Mouse (Mus musculus): Measurements from ENCODE around the gene Rhbdd3. TPM values are rescaled to one million over a fixed set of nuclear protein-coding genes. Genes with fewer than 3 reads are reported as not detected.
A peak's percentile ranks its signal among the peaks of the same experiment; 100 is the strongest.

The Rhbdd3 gene
- polyA plus RNA-seq, 1 experiment from 2014 or later = 27.0 TPM

- Histone ChIP-seq H3K4me1 (peaks cover 20% of the 10 kb centered on the region), H3K27ac (no peak overlapping the region), H3K4me2 (peak overlapping the region; percentile 76), H3K27me3 (replicated peaks) (no peaks in the 10 kb centered on the region), H3K9me3 (no peaks in the 10 kb centered on the region), H3K9ac (no peak overlapping the region), H3K4me3 (replicated peaks) (peak overlapping the region; percentile 83; the same call in 1 of the 2 replicates), H3K36me3 (peaks cover 8% of the 10 kb centered on the region; the same call in 1 of the 2 replicates)
- no peak for ATAC-seq (ENCODE audit: insufficient read depth, low FRiP score, low read depth)
- 41% methylated on average over 5 of the region's 5 CpGs for WGBS
These were observed 2.1 kb downstream of the Rhbdd3 start for GRCm38 (mm10) chr11:5100801-5101200.

- Histone ChIP-seq H3K36me3 (peaks cover 8% of the 10 kb centered on the region; the same call in 1 of the 2 replicates), H3K4me2 (no peak overlapping the region), H3K27me3 (replicated peaks) (no peaks in the 10 kb centered on the region), H3K4me1 (peaks cover 20% of the 10 kb centered on the region), H3K27ac (no peak overlapping the region), H3K4me3 (replicated peaks) (no peak overlapping the region), H3K9me3 (no peaks in the 10 kb centered on the region), H3K9ac (no peak overlapping the region)
- ATAC-seq (ENCODE audit: insufficient read depth, low FRiP score, low read depth) = no peak
- WGBS = 79% methylated on average over 6 of the region's 6 CpGs
These were observed 2.9 kb downstream of the Rhbdd3 start for GRCm38 (mm10) chr11:5101641-5102040.

GRCm38 (mm10) chr11:5102384-5102783 is 3.7 kb downstream of the Rhbdd3 start:
- no peaks in the 10 kb centered on the region for H3K9me3 ChIP-seq
- H3K36me3 ChIP-seq = peaks cover 8% of the 10 kb centered on the region; the same call in 1 of the 2 replicates
- H3K4me1 ChIP-seq = peaks cover 15% of the 10 kb centered on the region
- H3K27ac ChIP-seq = no peak overlapping the region
- no peak overlapping the region for H3K9ac ChIP-seq
- no peak overlapping the region for H3K4me3 ChIP-seq (replicated peaks)
- H3K27me3 ChIP-seq (replicated peaks) = no peaks in the 10 kb centered on the region
- no peak for ATAC-seq (ENCODE audit: insufficient read depth, low FRiP score, low read depth)
- WGBS = 85% methylated on average over 7 of the region's 7 CpGs
- H3K4me2 ChIP-seq = no peak overlapping the region

- H3K4me3 ChIP-seq (replicated peaks) = no peak overlapping the region
- H3K27ac ChIP-seq = no peak overlapping the region
These were observed 5.3 kb downstream of the Rhbdd3 start for GRCm38 (mm10) chr11:5103986-5104509.

GRCm38 (mm10) chr11:5109441-5109840 is 10.7 kb downstream of the Rhbdd3 start:
- Histone ChIP-seq H3K9ac (no peak overlapping the region), H3K4me1 (no peaks in the 10 kb centered on the region), H3K36me3 (peaks cover 5% of the 10 kb centered on the region; the same call in 1 of the 2 replicates), H3K9me3 (no peaks in the 10 kb centered on the region), H3K4me2 (no peak overlapping the region), H3K27me3 (replicated peaks) (no peaks in the 10 kb centered on the region), H3K4me3 (replicated peaks) (no peak overlapping the region), H3K27ac (no peak overlapping the region)
- WGBS = 65% methylated on average over 8 of the region's 8 CpGs
- ATAC-seq (ENCODE audit: insufficient read depth, low FRiP score, low read depth) = no peak

More at GRCm38 (mm10) chr11:5103986-5104509, 5.3 kb downstream of the Rhbdd3 start:
- WGBS = 99% methylated on average over 4 of the region's 4 CpGs
- no peak for ATAC-seq (ENCODE audit: insufficient read depth, low FRiP score, low read depth)
- H3K9me3 ChIP-seq = no peaks in the 10 kb centered on the region
- H3K4me2 ChIP-seq = no peak overlapping the region
- H3K36me3 ChIP-seq = peaks cover 8% of the 10 kb centered on the region; the same call in 1 of the 2 replicates
- no peak overlapping the region for H3K9ac ChIP-seq
- no peaks in the 10 kb centered on the region for H3K27me3 ChIP-seq (replicated peaks)
- peaks cover 14% of the 10 kb centered on the region for H3K4me1 ChIP-seq

- 82% methylated on average over 7 of the region's 7 CpGs for WGBS
- H3K27me3 ChIP-seq (replicated peaks) = no peaks in the 10 kb centered on the region
- H3K4me1 ChIP-seq = no peaks in the 10 kb centered on the region; the same call in 1 of the 2 replicates
- H3K9ac ChIP-seq = no peak overlapping the region
- H3K4me3 ChIP-seq (replicated peaks) = no peak overlapping the region
- ATAC-seq (ENCODE audit: insufficient read depth, low FRiP score, low read depth) = no peak
- H3K9me3 ChIP-seq = no peaks in the 10 kb centered on the region
- H3K4me2 ChIP-seq = no peak overlapping the region
- no peak overlapping the region for H3K27ac ChIP-seq
- no peaks in the 10 kb centered on the region for H3K36me3 ChIP-seq
These were observed 14.9 kb downstream of the Rhbdd3 start for GRCm38 (mm10) chr11:5113645-5114044.

- Histone ChIP-seq H3K27me3 (replicated peaks) (no peaks in the 10 kb centered on the region), H3K9ac (no peak overlapping the region), H3K27ac (no peak overlapping the region), H3K4me1 (no peaks in the 10 kb centered on the region; the same call in 1 of the 2 replicates), H3K4me2 (no peak overlapping the region), H3K36me3 (no peaks in the 10 kb centered on the region), H3K9me3 (no peaks in the 10 kb centered on the region), H3K4me3 (replicated peaks) (no peak overlapping the region)
- ATAC-seq (ENCODE audit: insufficient read depth, low FRiP score, low read depth) = peak; percentile 65
- 25% methylated on average over 13 of the region's 13 CpGs for WGBS
These were observed 16.3 kb downstream of the Rhbdd3 start for GRCm38 (mm10) chr11:5114931-5115581.

GRCm38 (mm10) chr11:5125713-5126112 is 27.0 kb downstream of the Rhbdd3 start:
- no peaks in the 10 kb centered on the region for H3K4me1 ChIP-seq
- ATAC-seq (ENCODE audit: insufficient read depth, low FRiP score, low read depth) = no peak
- no peak overlapping the region for H3K4me2 ChIP-seq
- H3K36me3 ChIP-seq = no peaks in the 10 kb centered on the region
- H3K9ac ChIP-seq = no peak overlapping the region
- no peaks in the 10 kb centered on the region for H3K9me3 ChIP-seq
- H3K27me3 ChIP-seq (replicated peaks) = no peaks in the 10 kb centered on the region
- WGBS = 75% methylated on average over 4 of the region's 4 CpGs
- H3K4me3 ChIP-seq (replicated peaks) = no peak overlapping the region
- no peak overlapping the region for H3K27ac ChIP-seq

GRCm38 (mm10) chr11:5129035-5129480 is 30.3 kb downstream of the Rhbdd3 start:
- WGBS = 51% methylated on average over 5 of the region's 5 CpGs
- ATAC-seq (ENCODE audit: insufficient read depth, low FRiP score, low read depth) = no peak
- H3K27ac ChIP-seq = no peak overlapping the region

GRCm38 (mm10) chr11:5130111-5130665 is 31.5 kb downstream of the Rhbdd3 start:
- Histone ChIP-seq H3K9ac (no peak overlapping the region), H3K27me3 (replicated peaks) (no peaks in the 10 kb centered on the region), H3K36me3 (0 out of 2 replicates have a peak, but pooled peaks cover 4% of the 10 kb centered on the region), H3K27ac (no peak overlapping the region), H3K4me3 (replicated peaks) (no peak overlapping the region), H3K9me3 (no peaks in the 10 kb centered on the region), H3K4me2 (no peak overlapping the region), H3K4me1 (no peaks in the 10 kb centered on the region)
- 53% methylated on average over 4 of the region's 4 CpGs for WGBS
- no peak for ATAC-seq (ENCODE audit: insufficient read depth, low FRiP score, low read depth)

More at GRCm38 (mm10) chr11:5129035-5129480, 30.3 kb downstream of the Rhbdd3 start:
- Histone ChIP-seq H3K9me3 (no peaks in the 10 kb centered on the region), H3K4me3 (replicated peaks) (no peak overlapping the region), H3K4me1 (no peaks in the 10 kb centered on the region), H3K9ac (no peak overlapping the region), H3K36me3 (0 out of 2 replicates have a peak, but pooled peaks cover 4% of the 10 kb centered on the region), H3K27me3 (replicated peaks) (no peaks in the 10 kb centered on the region), H3K4me2 (no peak overlapping the region)

GRCm38 (mm10) chr11:5132751-5133150 is 34.0 kb downstream of the Rhbdd3 start:
- H3K27ac ChIP-seq = no peak overlapping the region
- H3K27me3 ChIP-seq (replicated peaks) = no peaks in the 10 kb centered on the region
- no peak for ATAC-seq (ENCODE audit: insufficient read depth, low FRiP score, low read depth)
- no peak overlapping the region for H3K4me3 ChIP-seq (replicated peaks)
- WGBS = 67% methylated on average over 4 of the region's 4 CpGs
- no peak overlapping the region for H3K9ac ChIP-seq
- no peaks in the 10 kb centered on the region for H3K4me1 ChIP-seq
- H3K4me2 ChIP-seq = no peak overlapping the region
- 0 out of 2 replicates have a peak, but pooled peaks cover 4% of the 10 kb centered on the region for H3K36me3 ChIP-seq
- H3K9me3 ChIP-seq = no peaks in the 10 kb centered on the region

- ATAC-seq (ENCODE audit: insufficient read depth, low FRiP score, low read depth) = peak; percentile 21; the same call in 1 of the 2 replicates
- Histone ChIP-seq H3K27me3 (replicated peaks) (no peaks in the 10 kb centered on the region), H3K27ac (peak overlapping the region; percentile 46; the same call in 1 of the 2 replicates), H3K9ac (no peak overlapping the region), H3K4me2 (no peak overlapping the region), H3K36me3 (0 out of 2 replicates have a peak, but pooled peaks cover 4% of the 10 kb centered on the region), H3K9me3 (no peaks in the 10 kb centered on the region), H3K4me1 (peaks cover 20% of the 10 kb centered on the region), H3K4me3 (replicated peaks) (no peak overlapping the region)
- WGBS = 79% methylated on average over 11 of the region's 11 CpGs
These were observed 37.2 kb downstream of the Rhbdd3 start for GRCm38 (mm10) chr11:5135914-5136313.

Measured in stomach, embryonic 15.5 days (tissue).